Mouse (Mus musculus) midbrain, embryonic 10.5 days (tissue): ENCODE data around the gene Serf2. TPM values are rescaled to one million over a fixed set of nuclear protein-coding genes. Genes with fewer than 3 reads are reported as not detected.
"Not testable (repeated sequence)": the region's sequence is repeated elsewhere in the genome, so short reads cannot be mapped to it uniquely, and the experiment has no call there.

ENCODE experiments used
- DNase-seq: peaks from one replicate; pipeline ENCODE4 v3.0.0-alpha.2; 2017; ENCODE audit warnings: low spot score
- H3K27ac ChIP-seq: fragments of 300-500 bp; sonication (generic); replicated peaks from 2 replicates; pipeline ENCODE4 v1.5.1; 2016; ENCODE audit warnings: mild to moderate bottlenecking
- H3K27me3 ChIP-seq: fragments of 300-500 bp; sonication (generic); 2 replicates; pipeline ENCODE4 v1.6.1; 2016; ENCODE audit warnings: low read depth, mild to moderate bottlenecking; ENCODE audit not compliant: poor library complexity, severe bottlenecking
- H3K36me3 ChIP-seq: fragments of 300-500 bp; sonication (generic); 2 replicates; pipeline ENCODE4 v1.6.1; 2016; ENCODE audit warnings: mild to moderate bottlenecking, moderate library complexity
- H3K4me1 ChIP-seq: fragments of 300-500 bp; sonication (generic); 2 replicates; pipeline ENCODE4 v1.6.1; 2016
- H3K4me3 ChIP-seq: fragments of 300-500 bp; sonication (generic); 2 replicates; pipeline ENCODE4 v1.5.1; 2016; ENCODE audit warnings: mild to moderate bottlenecking, moderate library complexity
- H3K9me3 ChIP-seq: fragments of 300-500 bp; sonication (generic); replicated peaks from 2 replicates; pipeline ENCODE4 v1.6.1; 2016; ENCODE audit warnings: mild to moderate bottlenecking
- WGBS: fragments of 180-500 bp; shearing (Covaris S2); methylation state at CpG from one replicate; pipeline ENCODE4 v1.1.7; 2016; 5-methylcytosine and 5-hydroxymethylcytosine counted together
- polyA plus RNA-seq: library from polyadenylated mRNA; unstranded; fragments of >200 nt; fragmentation: Nextera tagmentation; extraction: Ambion mirVana; gene quantifications from 2 replicates; pipeline ENCODE4 v1.2.1, GENCODE M21; 2016

Gene Serf2
- polyA plus RNA-seq, 1 experiment from 2014 or later = 488 TPM

- Histone ChIP-seq H3K27me3 (no peaks in the 10 kb centered on the region), H3K4me1 (peaks cover 40% of the 10 kb centered on the region), H3K9me3 (no peaks in the 10 kb centered on the region), H3K4me3 (0 out of 2 replicates have a peak overlapping the region, but pooled peaks have one; percentile 2), H3K27ac (no peak overlapping the region), H3K36me3 (peaks cover 36% of the 10 kb centered on the region)
- whole genome bisulfite sequencing = 90% methylated on average over 4 of the region's 4 CpGs
- DNase-seq = no peak
These were observed 3.4 kb downstream of the Serf2 start for GRCm38 (mm10) chr2:121452361-121452760.

GRCm38 (mm10) chr2:121452990-121453389 is 4.0 kb downstream of the Serf2 start, which contains the start of gene Hypk:
TSS of gene Hypk (plus strand) at chr2:121453290.
- Histone ChIP-seq H3K9me3 (no peaks in the 10 kb centered on the region), H3K36me3 (peaks cover 36% of the 10 kb centered on the region), H3K4me3 (0 out of 2 replicates have a peak within 1 kb of the TSS, but pooled peaks have one; percentile 2), H3K4me1 (peaks cover 42% of the 10 kb centered on the region), H3K27ac (no peak within 1 kb of the TSS), H3K27me3 (no peaks in the 10 kb centered on the region)
- 85% methylated on average over 4 of the region's 4 CpGs for WGBS
- DNase-seq = no peak

DNA sequence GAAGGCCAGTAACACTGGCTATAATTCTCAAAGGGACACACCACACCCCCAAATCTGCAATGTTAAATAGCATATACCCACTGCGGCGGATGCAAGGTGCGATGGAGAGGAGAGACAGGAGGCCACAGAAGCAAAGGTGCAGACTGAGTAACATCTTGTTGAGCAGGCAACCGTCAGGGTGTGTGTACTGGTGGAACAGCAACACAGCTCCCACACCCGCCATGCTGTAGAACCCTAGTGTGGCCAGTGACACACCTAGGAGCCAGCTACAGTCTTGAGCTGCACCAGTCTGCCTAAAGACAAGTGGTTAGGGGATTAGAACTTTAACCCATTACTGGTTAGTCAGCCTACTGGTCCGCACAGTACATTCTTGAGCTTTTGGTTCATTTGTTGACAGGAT is 4.9 kb downstream of the Serf2 start:
- Histone ChIP-seq H3K4me3 (no peak overlapping the region), H3K27me3 (no peaks in the 10 kb centered on the region), H3K27ac (no peak overlapping the region), H3K9me3 (no peaks in the 10 kb centered on the region), H3K36me3 (peaks cover 46% of the 10 kb centered on the region), H3K4me1 (peaks cover 39% of the 10 kb centered on the region)
- WGBS = 88% methylated on average over 6 of the region's 6 CpGs
- no peak for DNase-seq

GRCm38 (mm10) chr2:121455534-121455933 is 6.5 kb downstream of the Serf2 start:
- Histone ChIP-seq H3K9me3 (no peaks in the 10 kb centered on the region), H3K27ac (no peak overlapping the region), H3K27me3 (no peaks in the 10 kb centered on the region), H3K4me1 (peaks cover 34% of the 10 kb centered on the region), H3K4me3 (0 out of 2 replicates have a peak overlapping the region, but pooled peaks have one; percentile 7), H3K36me3 (peaks cover 62% of the 10 kb centered on the region)
- whole genome bisulfite sequencing = 81% methylated on average over 5 of the region's 5 CpGs
- DNase-seq = no peak

GRCm38 (mm10) chr2:121456692-121457642 is 8.0 kb downstream of the Serf2 start, which contains the start of gene Serinc4:
TSS of gene Serinc4 (minus strand) at chr2:121456781.
- H3K36me3 ChIP-seq = peaks cover 60% of the 10 kb centered on the region
- H3K4me1 ChIP-seq = peaks cover 23% of the 10 kb centered on the region
- DNase-seq = peak; percentile 87
- WGBS = 4% methylated on average over 41 of the region's 41 CpGs
- H3K4me3 ChIP-seq = peak within 1 kb of the TSS; percentile 80
- no peaks in the 10 kb centered on the region for H3K27me3 ChIP-seq
- peak within 1 kb of the TSS; percentile 87 for H3K27ac ChIP-seq
- H3K9me3 ChIP-seq = no peaks in the 10 kb centered on the region

DNA sequence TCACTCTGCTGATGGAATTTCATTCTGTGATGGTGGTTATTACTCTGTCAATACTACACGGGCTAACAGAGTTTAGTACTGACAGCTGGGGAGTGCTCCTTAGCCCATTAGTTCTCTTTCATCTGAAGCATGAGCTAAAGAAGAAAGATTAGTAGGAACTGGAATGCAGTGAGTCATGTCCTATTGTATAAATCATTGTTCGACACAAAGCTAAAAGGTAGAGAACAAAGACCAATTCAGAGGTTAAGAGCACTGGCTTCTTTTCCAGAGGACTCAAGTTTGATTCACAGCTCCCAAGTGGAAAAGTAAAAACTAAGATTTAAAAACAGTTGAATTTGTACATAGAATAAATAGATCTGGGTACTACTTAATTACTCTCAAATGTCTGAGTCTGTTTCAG is 11.1 kb downstream of the Serf2 start:
- H3K4me3 ChIP-seq = no peak overlapping the region
- peaks cover 37% of the 10 kb centered on the region for H3K36me3 ChIP-seq
- no peak for DNase-seq
- no peaks in the 10 kb centered on the region for H3K9me3 ChIP-seq
- no peaks in the 10 kb centered on the region for H3K27me3 ChIP-seq
- 82% methylated on average over 2 of the region's 2 CpGs for WGBS
- H3K27ac ChIP-seq = no peak overlapping the region
- peaks cover 16% of the 10 kb centered on the region for H3K4me1 ChIP-seq

DNA sequence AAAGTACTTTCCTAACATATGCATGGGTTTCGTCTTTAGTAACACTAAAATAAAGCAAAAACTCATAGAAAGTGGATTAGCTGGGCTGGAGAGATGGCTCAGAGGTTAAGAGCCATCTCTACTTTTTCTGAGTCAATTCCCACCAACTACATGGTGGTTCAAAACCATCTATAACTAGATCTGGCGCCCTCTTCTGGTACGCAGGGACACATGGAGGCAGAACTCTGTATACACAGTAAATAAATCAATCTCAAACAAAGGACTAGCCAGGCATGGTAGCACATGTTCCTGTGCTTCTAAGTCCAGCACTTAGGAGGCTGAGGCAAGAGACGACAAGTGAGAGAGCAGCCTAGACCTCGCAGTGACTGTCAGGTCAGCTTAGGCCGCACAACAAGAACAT is 20.0 kb downstream of the Serf2 start:
- peaks cover 18% of the 10 kb centered on the region for H3K36me3 ChIP-seq
- H3K27me3 ChIP-seq, H3K4me3 ChIP-seq, H3K27ac ChIP-seq, H3K9me3 ChIP-seq, DNase-seq, H3K4me1 ChIP-seq: not testable (repeated sequence)
- WGBS = 78% methylated on average over 2 of the region's 6 CpGs

DNA sequence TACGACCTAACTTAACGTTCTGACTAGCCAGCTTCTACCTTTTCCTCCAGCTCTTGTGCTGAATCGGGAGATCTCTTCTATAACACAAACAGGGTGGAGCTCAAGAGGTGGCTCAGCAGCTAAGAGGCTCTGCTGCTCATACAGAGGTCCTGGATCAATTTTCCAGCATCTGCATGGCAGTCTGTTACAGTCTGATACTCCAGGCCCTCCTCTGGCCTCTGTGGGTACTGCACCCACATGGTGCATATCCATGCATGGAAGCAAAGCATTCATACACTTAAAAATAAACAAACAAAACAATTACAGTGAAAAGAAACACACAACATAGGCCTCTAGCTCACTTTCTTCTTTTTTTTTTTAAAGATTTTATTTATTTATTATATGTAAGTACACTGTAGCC is 23.8 kb downstream of the Serf2 start:
- peak overlapping the region; percentile 66 for H3K4me3 ChIP-seq
- H3K9me3 ChIP-seq, H3K27me3 ChIP-seq, DNase-seq, H3K27ac ChIP-seq, H3K4me1 ChIP-seq: not testable (repeated sequence)
- peaks cover 18% of the 10 kb centered on the region for H3K36me3 ChIP-seq
- 93% methylated on average over 3 of the region's 3 CpGs for WGBS

GRCm38 (mm10) chr2:121473301-121474179 is 24.5 kb downstream of the Serf2 start, which contains the start of gene Mfap1b:
TSS of gene Mfap1b (minus strand) at chr2:121474067.
- Histone ChIP-seq H3K27ac (peak within 1 kb of the TSS; percentile 59; the same call in 1 of the 2 replicates), H3K4me3 (peak within 1 kb of the TSS; percentile 66), H3K36me3 (peaks cover 14% of the 10 kb centered on the region)
- not testable (repeated sequence) for H3K27me3 ChIP-seq, H3K4me1 ChIP-seq, H3K9me3 ChIP-seq
- DNase-seq = peak; percentile 79
- 6% methylated on average over 41 of the region's 41 CpGs for WGBS

GRCm38 (mm10) chr2:121474180-121474535 is 25.2 kb downstream of the Serf2 start:
- 41% methylated on average over 8 of the region's 8 CpGs for WGBS
- peaks cover 4% of the 10 kb centered on the region; the same call in 1 of the 2 replicates for H3K4me1 ChIP-seq
- H3K9me3 ChIP-seq = no peaks in the 10 kb centered on the region
- H3K4me3 ChIP-seq = peak overlapping the region; percentile 66
- no peaks in the 10 kb centered on the region for H3K27me3 ChIP-seq
- H3K27ac ChIP-seq = peak overlapping the region; percentile 59; the same call in 1 of the 2 replicates
- DNase-seq = no peak
- peaks cover 14% of the 10 kb centered on the region for H3K36me3 ChIP-seq

GRCm38 (mm10) chr2:121475306-121475705 is 26.3 kb downstream of the Serf2 start:
- 97% methylated on average over 2 of the region's 2 CpGs for WGBS
- DNase-seq, H3K27ac ChIP-seq: not testable (repeated sequence)

GRCm38 (mm10) chr2:121477491-121478266 is 28.7 kb downstream of the Serf2 start:
- no peaks in the 10 kb centered on the region for H3K9me3 ChIP-seq
- WGBS = 86% methylated on average over 3 of the region's 3 CpGs
- H3K27me3 ChIP-seq = no peaks in the 10 kb centered on the region
- peaks cover 4% of the 10 kb centered on the region; the same call in 1 of the 2 replicates for H3K4me1 ChIP-seq
- H3K27ac ChIP-seq = no peak overlapping the region
- no peaks in the 10 kb centered on the region for H3K36me3 ChIP-seq
- no peak for DNase-seq
- H3K4me3 ChIP-seq = no peak overlapping the region

More at GRCm38 (mm10) chr2:121475306-121475705, 26.3 kb downstream of the Serf2 start:
- H3K9me3 ChIP-seq, H3K27me3 ChIP-seq, H3K4me3 ChIP-seq, H3K4me1 ChIP-seq: not testable (repeated sequence)
- H3K36me3 ChIP-seq = peaks cover 11% of the 10 kb centered on the region
